Mouse (Mus musculus): ENCODE data around the gene Ccnl1. TPM values are rescaled to one million over a fixed set of nuclear protein-coding genes. Genes with fewer than 3 reads are reported as not detected.

Ccnl1 gene
- total and polyA plus RNA-seq, 2 experiments, result 20.0 to 55.5 TPM

DNA sequence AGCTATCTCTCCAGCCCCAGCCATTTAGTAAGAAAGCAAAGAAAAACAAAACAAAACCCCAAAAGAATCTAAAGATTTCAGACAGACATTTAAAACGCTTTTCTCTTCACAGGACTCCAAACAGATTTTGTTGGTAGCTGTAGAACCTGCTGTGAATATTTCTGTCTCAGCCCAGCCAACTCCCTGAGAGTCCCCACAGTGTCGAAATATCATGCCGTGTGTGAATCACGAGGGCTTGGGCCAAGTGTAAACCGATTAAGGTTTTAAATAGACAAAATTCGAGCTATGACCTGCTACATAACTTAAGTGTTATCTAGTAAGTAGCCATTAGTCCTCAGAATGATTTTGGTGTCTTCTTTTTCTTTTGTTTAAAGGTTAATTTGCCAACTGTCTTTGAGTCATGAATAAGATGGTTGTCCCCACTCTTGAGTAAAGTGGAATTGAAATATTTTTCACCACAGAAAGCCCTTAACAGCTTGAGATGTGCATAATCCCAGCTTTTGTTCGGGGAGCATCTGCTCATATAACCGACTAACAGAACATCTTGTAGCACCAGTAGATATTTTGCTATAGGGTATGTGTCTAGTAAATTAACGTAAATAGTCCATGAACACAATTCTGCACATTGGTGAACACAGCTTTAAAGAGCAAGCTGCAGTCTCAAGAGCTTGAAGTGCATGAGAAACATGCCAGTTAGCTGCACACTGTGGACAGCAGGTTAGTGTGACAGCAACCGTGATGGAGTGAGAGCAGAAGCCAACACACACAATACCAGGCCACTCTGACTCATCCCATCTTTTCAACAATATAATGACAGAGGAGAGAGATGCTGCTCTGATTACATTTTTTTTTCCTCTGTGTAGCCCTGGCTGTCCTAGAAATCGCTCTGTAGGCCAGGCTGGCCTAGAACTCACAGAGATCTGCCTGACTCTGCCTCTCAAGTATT, 34.6 kb upstream of the Ccnl1 start:
- H3K9ac ChIP-seq (ENCODE audit: low read depth, low read length), result no peak overlapping the region
- TF ChIP-seq POLR2A (IDR thresholded peaks at IDR 0.05; ENCODE audit: extremely low read depth, insufficient read depth, low read length) (no peak), CTCF (IDR thresholded peaks at IDR 0.05; ENCODE audit: low read depth, low read length) (no peak)
- H3K27ac ChIP-seq (replicated peaks; ENCODE audit: insufficient read depth, low read depth, low read length), result no peak overlapping the region
- no peaks in the 10 kb centered on the region for H3K36me3 ChIP-seq (ENCODE audit: control insufficient read depth, insufficient read depth, low read length)
- H3K79me2 ChIP-seq (ENCODE audit: control insufficient read depth, insufficient read depth, low read length), result no peaks in the 10 kb centered on the region
- H3K4me3 ChIP-seq (ENCODE audit: insufficient read depth, low read depth, low read length), result no peak overlapping the region
- H3K27me3 ChIP-seq (ENCODE audit: control insufficient read depth, insufficient read depth, low read length), result no peaks in the 10 kb centered on the region
- DNase-seq (ENCODE audit: extremely low read depth, low read depth, low spot score), result no peak
- H3K4me1 ChIP-seq (ENCODE audit: control insufficient read depth, insufficient read depth, low read length), result peaks cover 9% of the 10 kb centered on the region; the same call in 1 of the 2 replicates
- WGBS, result 70% methylated on average over 11 of the region's 11 CpGs

GRCm38 (mm10) chr3:65990957-65991646, 33.1 kb upstream of the Ccnl1 start:
- peaks cover 9% of the 10 kb centered on the region; the same call in 1 of the 2 replicates for H3K4me1 ChIP-seq (ENCODE audit: control insufficient read depth, insufficient read depth, low read length)
- no peak overlapping the region for H3K4me3 ChIP-seq (ENCODE audit: insufficient read depth, low read depth, low read length)
- H3K79me2 ChIP-seq (ENCODE audit: control insufficient read depth, insufficient read depth, low read length), result no peaks in the 10 kb centered on the region
- H3K9ac ChIP-seq (ENCODE audit: low read depth, low read length), result no peak overlapping the region
- peak; percentile 71 for DNase-seq (ENCODE audit: extremely low read depth, low read depth, low spot score)
- H3K27ac ChIP-seq (replicated peaks; ENCODE audit: insufficient read depth, low read depth, low read length), result no peak overlapping the region
- 4% methylated on average over 3 of the region's 3 CpGs for WGBS
- H3K36me3 ChIP-seq (ENCODE audit: control insufficient read depth, insufficient read depth, low read length), result no peaks in the 10 kb centered on the region
- no peaks in the 10 kb centered on the region for H3K27me3 ChIP-seq (ENCODE audit: control insufficient read depth, insufficient read depth, low read length)
- TF ChIP-seq POLR2A (IDR thresholded peaks at IDR 0.05; ENCODE audit: extremely low read depth, insufficient read depth, low read length), result no peak
- peak; percentile 47 for TF ChIP-seq CTCF (IDR thresholded peaks at IDR 0.05; ENCODE audit: low read depth, low read length)

DNA sequence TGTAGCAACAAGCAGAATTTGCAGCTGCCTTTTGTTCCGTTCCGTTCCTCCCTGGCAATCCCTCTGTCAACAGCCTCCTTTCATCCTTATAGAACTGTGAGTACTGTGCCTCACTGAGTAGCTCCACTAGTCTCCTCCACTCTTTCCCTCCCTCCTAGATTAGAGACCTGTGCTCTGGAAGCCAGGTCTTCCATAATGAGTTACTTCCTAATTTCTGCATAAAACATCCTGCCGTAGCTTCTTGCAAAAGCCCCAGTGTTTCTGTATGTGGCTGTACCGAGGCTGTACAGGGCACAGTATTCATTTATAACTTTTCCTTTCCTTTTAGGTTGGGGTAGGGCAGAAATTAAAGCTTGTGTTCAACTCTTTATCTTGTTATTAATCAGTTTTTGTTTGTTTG, 32.5 kb upstream of the Ccnl1 start:
- no peaks in the 10 kb centered on the region for H3K27me3 ChIP-seq (ENCODE audit: control insufficient read depth, insufficient read depth, low read length)

GRCm38 (mm10) chr3:65988711-65989495, 30.9 kb upstream of the Ccnl1 start:
- Histone ChIP-seq H3K9ac (ENCODE audit: low read depth, low read length) (no peak overlapping the region), H3K4me1 (ENCODE audit: control insufficient read depth, insufficient read depth, low read length) (peaks cover 9% of the 10 kb centered on the region; the same call in 1 of the 2 replicates), H3K4me3 (ENCODE audit: insufficient read depth, low read depth, low read length) (no peak overlapping the region), H3K79me2 (ENCODE audit: control insufficient read depth, insufficient read depth, low read length) (no peaks in the 10 kb centered on the region), H3K36me3 (ENCODE audit: control insufficient read depth, insufficient read depth, low read length) (no peaks in the 10 kb centered on the region), H3K27me3 (ENCODE audit: control insufficient read depth, insufficient read depth, low read length) (no peaks in the 10 kb centered on the region), H3K27ac (replicated peaks; ENCODE audit: insufficient read depth, low read depth, low read length) (peak overlapping the region; percentile 42)
- no peak for TF ChIP-seq POLR2A (IDR thresholded peaks at IDR 0.05; ENCODE audit: extremely low read depth, insufficient read depth, low read length)
- no peak for TF ChIP-seq CTCF (IDR thresholded peaks at IDR 0.05; ENCODE audit: low read depth, low read length)
- peak; percentile 95 for DNase-seq (ENCODE audit: extremely low read depth, low read depth, low spot score)
- 22% methylated on average over 8 of the region's 8 CpGs for WGBS

More for the DNA sequence above, 32.5 kb upstream of the Ccnl1 start:
- Histone ChIP-seq H3K79me2 (ENCODE audit: control insufficient read depth, insufficient read depth, low read length) (no peaks in the 10 kb centered on the region), H3K4me1 (ENCODE audit: control insufficient read depth, insufficient read depth, low read length) (peaks cover 9% of the 10 kb centered on the region; the same call in 1 of the 2 replicates), H3K9ac (ENCODE audit: low read depth, low read length) (no peak overlapping the region), H3K36me3 (ENCODE audit: control insufficient read depth, insufficient read depth, low read length) (no peaks in the 10 kb centered on the region), H3K4me3 (ENCODE audit: insufficient read depth, low read depth, low read length) (no peak overlapping the region), H3K27ac (replicated peaks; ENCODE audit: insufficient read depth, low read depth, low read length) (no peak overlapping the region)
- no peak for DNase-seq (ENCODE audit: extremely low read depth, low read depth, low spot score)
- TF ChIP-seq POLR2A (IDR thresholded peaks at IDR 0.05; ENCODE audit: extremely low read depth, insufficient read depth, low read length) (no peak), CTCF (IDR thresholded peaks at IDR 0.05; ENCODE audit: low read depth, low read length) (no peak)
- WGBS, result 74% methylated on average over 4 of the region's 4 CpGs

- no peak overlapping the region for H3K9ac ChIP-seq (ENCODE audit: low read depth, low read length)
- H3K4me1 ChIP-seq (ENCODE audit: control insufficient read depth, insufficient read depth, low read length), result peaks cover 5% of the 10 kb centered on the region; the same call in 1 of the 2 replicates
- no peak for DNase-seq (ENCODE audit: extremely low read depth, low read depth, low spot score)
- no peak overlapping the region for H3K4me3 ChIP-seq (ENCODE audit: insufficient read depth, low read depth, low read length)
- no peaks in the 10 kb centered on the region for H3K36me3 ChIP-seq (ENCODE audit: control insufficient read depth, insufficient read depth, low read length)
- TF ChIP-seq CTCF (IDR thresholded peaks at IDR 0.05; ENCODE audit: low read depth, low read length), result no peak
- 90% methylated on average over 3 of the region's 3 CpGs for WGBS
- H3K79me2 ChIP-seq (ENCODE audit: control insufficient read depth, insufficient read depth, low read length), result no peaks in the 10 kb centered on the region
- no peaks in the 10 kb centered on the region for H3K27me3 ChIP-seq (ENCODE audit: control insufficient read depth, insufficient read depth, low read length)
- no peak overlapping the region for H3K27ac ChIP-seq (replicated peaks; ENCODE audit: insufficient read depth, low read depth, low read length)
Observed at GRCm38 (mm10) chr3:65976296-65976695, 18.2 kb upstream of the Ccnl1 start.
